Mouse (Mus musculus) pancreas, adult 10 weeks (tissue): Measurements from ENCODE around the gene Itgb2. TPM values are rescaled to one million over a fixed set of nuclear protein-coding genes. Genes with fewer than 3 reads are reported as not detected.

Source experiments
- polyA plus RNA-seq: library from polyadenylated mRNA; stranded (reverse); fragments of 350-450 nt; fragmentation: Illumina TruSeq; extraction: RNeasy Lipid Tissue Mini Kit (QIAGEN cat#74804); gene quantifications from one replicate; pipeline ENCODE4 v1.2.3, GENCODE M21; 2015; ENCODE audit warnings: low read depth, low replicate concordance; ENCODE audit not compliant: insufficient read depth

The Itgb2 gene
- 2.8 TPM for polyA plus RNA-seq

GRCm38 (mm10) chr10:77530140-77530539 is at the start of gene Itgb2:
Gene Itgb2 (plus strand): TSS chr10:77530252.

DNA sequence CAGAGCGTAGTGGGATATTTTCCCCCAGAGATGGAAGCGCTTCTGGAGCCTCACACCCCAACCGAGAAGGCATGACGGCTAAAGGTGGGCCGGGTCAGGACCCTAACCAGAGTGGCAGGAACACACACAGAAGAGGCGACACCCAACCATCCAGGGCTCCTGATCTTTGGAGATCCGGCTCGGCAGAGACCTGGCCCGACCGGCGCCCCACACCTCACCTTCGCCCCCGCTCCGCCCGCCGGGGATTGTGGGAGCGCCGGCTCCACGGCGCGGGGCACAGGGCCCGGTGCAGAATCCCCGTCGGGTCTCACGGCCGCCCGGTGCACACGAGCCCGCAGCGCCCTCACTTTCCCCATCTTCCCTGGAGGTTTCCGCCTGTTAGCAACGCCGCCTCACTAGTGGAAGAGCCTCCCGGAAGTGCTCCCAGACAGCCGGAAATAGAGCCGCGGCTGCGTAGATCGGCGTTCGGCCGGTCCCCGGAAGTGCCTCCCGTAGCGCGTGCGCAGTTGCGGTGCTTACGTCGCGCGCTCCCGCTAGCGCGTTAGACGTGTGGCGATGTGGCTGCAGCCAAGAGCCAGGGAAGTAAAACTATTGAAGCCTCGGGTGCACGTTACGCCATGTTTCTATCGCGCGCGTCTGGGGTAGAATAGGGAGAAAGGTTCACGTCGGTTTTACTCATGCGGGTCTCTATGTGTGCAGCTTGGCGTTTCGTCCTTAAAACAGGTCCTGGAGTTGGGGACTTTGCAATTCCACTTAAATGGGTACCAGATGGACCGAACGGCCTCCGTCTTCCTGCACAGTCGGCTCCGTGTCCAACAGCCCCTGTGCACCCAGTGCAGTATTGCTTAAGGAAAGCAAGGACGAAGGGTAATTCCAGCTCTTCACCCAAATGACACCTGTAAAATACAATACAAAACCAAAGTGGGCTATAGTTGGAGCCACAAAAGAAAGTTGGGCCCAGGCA is 14.4 kb upstream of the Itgb2 start, which contains the start of gene Fam207a:
Gene Fam207a (minus strand): TSS at position 401 of the 964 bp plus-strand sequence.

DNA sequence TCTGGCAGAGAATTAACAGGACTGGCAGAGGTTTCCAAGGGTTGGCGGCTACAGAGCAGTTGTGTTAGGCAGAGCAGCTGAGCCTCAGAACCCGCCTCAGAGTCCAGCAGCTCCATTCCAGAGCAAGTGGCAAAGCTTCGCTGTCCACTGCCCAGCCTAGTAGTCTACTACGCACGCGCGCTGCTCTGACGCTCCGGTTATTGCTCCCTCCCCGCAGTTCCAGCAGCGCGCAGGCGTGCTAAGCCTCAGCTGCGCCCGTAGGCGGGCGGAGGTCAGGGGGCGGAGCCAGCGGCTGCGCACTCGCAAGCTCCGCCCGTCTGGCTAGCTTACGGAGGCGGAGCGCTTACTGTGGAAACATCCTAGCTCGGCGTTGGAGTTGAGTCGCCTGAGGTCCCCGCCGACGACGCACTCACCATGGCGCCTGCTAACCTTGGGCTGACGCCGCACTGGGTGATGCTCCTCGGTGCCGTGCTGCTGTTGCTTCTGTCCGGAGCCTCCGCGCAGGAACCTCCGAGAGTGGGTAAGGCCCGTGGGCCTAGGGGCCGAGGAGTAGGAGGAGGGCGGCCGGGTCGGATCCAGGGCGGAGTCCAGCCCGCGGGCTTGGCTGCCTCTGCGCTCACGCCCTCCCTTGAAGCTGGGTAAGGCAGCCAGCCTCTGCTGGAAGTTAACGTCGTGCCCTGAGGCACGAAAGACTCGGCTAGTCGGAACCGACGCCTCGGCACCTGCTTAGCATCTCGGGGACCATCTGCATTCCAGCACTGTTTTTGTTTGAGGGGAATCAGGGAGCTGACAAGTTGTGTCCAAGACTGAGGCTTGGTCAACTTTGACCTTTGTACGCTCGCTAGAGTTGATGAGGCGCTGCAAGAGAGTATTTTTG is 51.6 kb downstream of the Itgb2 start, which contains the start of gene Pttg1ip:
Gene Pttg1ip (plus strand): TSS at position 313 of the 877 bp plus-strand sequence.

DNA sequence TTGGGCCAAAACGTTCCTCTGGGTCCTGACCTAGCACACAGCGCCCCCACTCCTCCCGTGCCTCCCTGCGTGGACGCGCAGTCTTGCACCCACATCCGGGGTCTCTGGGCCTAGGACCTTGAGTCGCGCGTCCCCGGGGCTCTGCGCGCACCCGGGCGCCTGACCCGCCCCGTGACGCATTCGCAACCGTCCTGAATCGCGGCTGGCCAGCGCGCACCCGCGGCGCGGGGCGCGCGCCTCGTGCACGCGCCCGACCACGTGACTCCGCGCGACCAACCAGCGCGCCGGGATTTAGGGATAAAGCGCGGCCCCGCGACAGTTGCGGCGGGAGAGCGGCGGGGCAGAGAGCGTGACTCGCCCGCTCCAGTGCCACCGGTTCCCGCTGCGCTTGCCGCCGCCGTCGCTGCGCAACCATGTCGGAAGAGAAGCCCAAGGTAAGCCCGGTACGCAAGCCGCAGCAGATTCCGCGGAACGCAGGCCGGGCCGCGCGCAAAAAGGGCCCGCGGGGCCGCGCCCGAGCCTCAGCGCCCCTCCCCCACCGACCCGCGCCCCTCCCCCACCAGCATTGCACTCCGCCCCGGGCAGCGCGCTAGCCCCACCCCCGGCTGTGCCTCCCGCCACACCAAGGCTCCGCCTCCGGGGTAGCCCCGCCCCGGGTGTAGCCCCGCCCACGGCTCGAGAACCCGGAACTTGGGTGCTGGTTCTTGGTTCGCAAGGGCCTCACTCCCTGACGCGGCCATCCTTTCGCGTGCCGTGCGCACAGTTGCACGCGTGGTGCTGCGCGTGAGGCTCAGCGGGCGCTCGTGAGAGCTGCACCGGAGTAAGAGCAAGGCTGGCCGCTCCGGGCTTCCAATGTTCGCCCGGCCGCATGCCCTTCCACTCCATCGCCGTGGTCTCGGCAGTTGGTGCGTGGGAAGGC is 76.1 kb downstream of the Itgb2 start, which contains the start of the genes Sumo3 and Gm49325:
Gene Sumo3 (plus strand): TSS at position 190 of the 919 bp plus-strand sequence.
Gene Gm49325 (plus strand): TSS at position 290 of the 919 bp plus-strand sequence.

Other genes starting within 250 kb of the Itgb2 start
- gene Adarb1, start 112.0 kb upstream of the Itgb2 start, polyA plus RNA-seq, result 5.1 TPM
- 5.0 TPM for gene Fam207a, start 14.5 kb upstream of the Itgb2 start, polyA plus RNA-seq
- 43.2 TPM for gene Pttg1ip, start 51.5 kb downstream of the Itgb2 start, polyA plus RNA-seq
- 25.0 TPM for gene Sumo3, start 75.8 kb downstream of the Itgb2 start, polyA plus RNA-seq
- gene Gm49325, start 75.9 kb downstream of the Itgb2 start, polyA plus RNA-seq, result not detected
- 14.4 TPM for gene Ube2g2, start 92.0 kb downstream of the Itgb2 start, polyA plus RNA-seq
- not detected for gene Tspear, start 156.3 kb downstream of the Itgb2 start, polyA plus RNA-seq
- not detected for gene Gm19402, start 160.5 kb downstream of the Itgb2 start, polyA plus RNA-seq
- gene Gm9508, start 167.0 kb downstream of the Itgb2 start, polyA plus RNA-seq, result not detected
- gene Gm10272, start 176.4 kb downstream of the Itgb2 start, polyA plus RNA-seq, result not detected
- gene Gm10024, start 181.2 kb downstream of the Itgb2 start, polyA plus RNA-seq, result not detected
- not detected for gene Gm10142, start 185.6 kb downstream of the Itgb2 start, polyA plus RNA-seq
- gene Krtap12-1, start 190.3 kb downstream of the Itgb2 start, polyA plus RNA-seq, result not detected
- gene Gm10100, start 196.2 kb downstream of the Itgb2 start, polyA plus RNA-seq, result not detected
- gene Gm18596, start 212.4 kb downstream of the Itgb2 start, polyA plus RNA-seq, result not detected
- not detected for gene Gm9736, start 221.1 kb downstream of the Itgb2 start, polyA plus RNA-seq
- not detected for gene Gm3233, start 229.4 kb downstream of the Itgb2 start, polyA plus RNA-seq
- gene Gm3238, start 241.1 kb downstream of the Itgb2 start, polyA plus RNA-seq, result not detected
- not detected for gene Gm7138, start 246.7 kb downstream of the Itgb2 start, polyA plus RNA-seq